Mouse (Mus musculus) retina, embryonic 14.5 days (tissue): ENCODE results near the gene Gm49345.
"Not testable (repeated sequence)": the region's sequence is repeated elsewhere in the genome, so short reads cannot be mapped to it uniquely, and the experiment has no call there.

Source experiments
- DNase-seq: peaks from one replicate; pipeline ENCODE4 v3.0.0-alpha.2; 2015; ENCODE audit warnings: low spot score

Gene Gm49345

DNA sequence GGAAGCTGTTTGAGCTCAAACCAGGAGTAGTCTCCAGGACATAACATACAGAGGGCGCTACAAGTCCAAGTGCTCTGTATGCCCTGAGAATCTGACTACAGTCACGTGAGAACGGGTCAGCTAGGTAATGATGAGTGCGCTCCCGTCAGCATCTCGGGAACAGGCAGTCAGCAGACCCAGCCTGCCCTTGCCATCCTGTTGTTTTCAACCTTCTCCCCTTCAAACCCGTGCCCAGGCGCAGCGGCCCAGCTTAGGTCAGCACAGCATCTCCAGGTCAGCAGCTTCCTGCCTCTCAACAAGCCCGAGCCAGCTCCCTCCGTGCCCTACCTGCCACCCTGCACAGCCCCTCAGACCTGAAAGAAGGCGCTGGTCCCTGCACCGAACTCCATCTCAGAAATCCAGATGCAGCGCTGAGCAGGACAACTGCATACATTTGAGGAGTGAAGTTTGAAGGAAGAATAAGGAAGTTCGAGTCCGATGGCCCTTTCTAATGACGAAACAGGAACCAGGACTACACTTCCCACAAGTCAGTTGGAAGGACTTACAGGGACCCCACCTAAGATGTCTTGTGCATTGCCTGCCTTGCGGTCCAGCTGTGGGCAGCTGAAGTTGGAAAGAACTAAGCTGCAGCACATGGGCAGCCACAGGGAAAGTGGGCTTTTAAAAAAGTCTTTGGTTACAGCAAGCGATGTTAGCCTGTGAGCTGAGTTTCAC lies at the start of gene Gm49345, which contains the start of gene Zfp729a:
TSS of gene Gm49345 (minus strand) at position 476 of the 714 bp plus-strand sequence.
TSS of gene Zfp729a (minus strand) at position 498 of the 714 bp plus-strand sequence.
- DNase-seq = peak; percentile 92

DNA sequence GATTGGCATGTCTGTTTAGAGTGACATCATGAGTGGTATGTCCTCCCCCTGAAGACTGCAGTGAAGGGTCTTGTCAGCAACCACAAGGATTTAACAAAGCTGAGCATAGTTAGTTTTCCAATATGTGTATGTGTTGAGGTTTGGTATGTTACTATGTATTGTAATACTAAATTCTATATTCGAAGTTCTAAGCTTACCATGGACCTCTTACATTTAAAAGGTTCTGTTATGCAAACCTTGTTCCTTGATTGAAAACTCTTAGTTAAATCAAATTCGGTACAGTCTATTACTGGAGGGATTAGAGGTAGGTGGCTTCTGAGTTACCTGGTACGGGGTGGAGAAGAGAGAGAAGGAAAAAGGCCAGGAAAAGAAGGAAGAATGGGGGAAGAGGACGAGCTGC lies 49.4 kb upstream of the Gm49345 start, which contains the start of gene Zfp738:
TSS of gene Zfp738 (minus strand) at position 101 of the 400 bp plus-strand sequence.
- DNase-seq = no peak

DNA sequence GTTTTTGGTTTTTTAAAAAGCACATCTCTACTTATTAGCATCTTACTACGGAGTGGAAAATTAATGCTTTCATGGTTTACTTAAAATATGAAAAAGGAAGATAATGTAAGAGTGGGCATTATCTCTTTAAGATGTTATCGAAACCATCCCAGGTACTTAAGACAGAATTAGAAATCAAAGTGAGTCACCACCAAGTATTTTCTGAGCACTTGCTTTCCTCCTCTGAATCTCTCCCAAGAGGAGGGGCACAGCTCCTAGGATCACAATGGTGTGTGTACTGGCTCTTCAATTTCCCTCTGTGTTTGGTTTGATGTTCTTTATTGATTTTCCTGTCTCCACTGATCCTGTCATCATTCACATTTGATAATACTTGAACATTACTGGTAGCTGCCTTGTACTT lies 46.3 kb upstream of the Gm49345 start:
- DNase-seq = not testable (repeated sequence)

DNA sequence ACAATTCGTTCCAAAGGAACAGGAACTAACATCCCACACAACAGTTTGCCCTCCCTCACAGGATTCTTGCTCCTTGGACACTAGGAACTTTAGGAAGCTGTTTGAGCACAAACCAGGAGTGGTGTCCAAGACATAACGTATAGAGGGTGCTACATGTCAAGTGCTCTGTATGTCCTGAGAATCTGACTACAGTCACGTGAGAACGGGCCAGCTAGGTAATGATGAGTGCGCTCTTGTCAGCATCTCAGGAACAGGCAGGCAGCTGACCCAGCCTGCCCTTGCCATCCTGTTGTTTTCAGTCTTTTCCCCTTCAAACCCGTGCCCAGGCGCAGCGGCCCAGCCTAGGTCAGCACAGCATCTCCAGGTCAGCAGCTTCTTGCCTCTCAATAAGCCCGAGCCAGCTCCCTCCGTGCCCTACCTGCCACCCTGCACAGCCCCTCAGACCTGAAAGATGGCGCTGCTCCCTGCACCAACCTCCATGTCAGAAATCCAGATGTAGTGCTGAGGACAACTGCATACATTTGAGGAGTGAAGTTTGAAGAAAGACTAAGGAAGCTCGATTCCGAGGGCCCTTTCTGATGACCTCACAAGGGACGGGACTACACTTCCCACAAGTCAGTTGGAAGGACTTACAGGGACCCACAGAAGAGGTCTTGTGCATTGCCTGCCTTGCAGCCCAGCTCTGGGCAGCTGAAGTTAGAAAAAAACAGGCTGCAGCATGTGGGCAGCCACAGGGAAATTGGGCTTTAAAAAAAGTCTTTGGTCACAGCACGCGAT lies 45.6 kb upstream of the Gm49345 start:
- peak; percentile 88 for DNase-seq

DNA sequence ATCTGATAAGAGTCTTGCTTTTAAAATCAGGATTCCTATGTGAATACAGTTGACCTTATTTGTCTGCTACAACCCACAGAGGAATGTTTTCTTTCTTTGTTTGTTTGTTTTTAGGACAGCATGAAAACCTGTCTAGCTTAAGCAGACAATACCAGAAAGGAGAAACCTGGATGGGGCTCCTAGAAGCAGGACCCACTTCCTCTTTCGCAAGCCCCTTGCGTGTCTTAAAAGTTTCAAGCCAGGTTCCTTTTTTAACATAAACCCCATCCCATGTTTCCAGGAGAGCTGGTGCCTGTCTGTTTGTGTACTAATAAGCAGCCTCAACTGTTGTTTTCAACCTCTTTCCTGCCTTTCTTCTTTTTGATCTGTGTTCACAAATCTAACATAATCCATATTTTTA lies 37.3 kb upstream of the Gm49345 start:
- DNase-seq = no peak

DNA sequence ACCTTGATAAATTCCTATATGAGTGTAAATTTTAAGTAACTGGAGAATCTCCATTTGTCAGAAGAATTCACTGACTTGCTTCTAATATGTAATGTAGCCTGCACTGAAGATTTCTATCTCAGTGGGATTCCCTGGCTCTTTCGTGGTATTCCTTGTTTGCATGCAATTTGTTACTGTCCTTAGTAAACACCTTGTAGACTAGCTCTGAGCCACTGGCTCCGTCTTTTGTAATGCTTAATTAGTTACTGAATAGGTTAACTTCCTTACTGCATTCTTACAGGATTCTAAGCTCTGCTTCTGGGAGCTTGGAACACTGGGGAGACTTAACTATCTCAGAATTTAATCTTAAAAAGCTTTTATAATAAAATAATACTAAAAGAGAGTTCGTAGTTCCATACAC lies 14.9 kb upstream of the Gm49345 start:
- DNase-seq = no peak

DNA sequence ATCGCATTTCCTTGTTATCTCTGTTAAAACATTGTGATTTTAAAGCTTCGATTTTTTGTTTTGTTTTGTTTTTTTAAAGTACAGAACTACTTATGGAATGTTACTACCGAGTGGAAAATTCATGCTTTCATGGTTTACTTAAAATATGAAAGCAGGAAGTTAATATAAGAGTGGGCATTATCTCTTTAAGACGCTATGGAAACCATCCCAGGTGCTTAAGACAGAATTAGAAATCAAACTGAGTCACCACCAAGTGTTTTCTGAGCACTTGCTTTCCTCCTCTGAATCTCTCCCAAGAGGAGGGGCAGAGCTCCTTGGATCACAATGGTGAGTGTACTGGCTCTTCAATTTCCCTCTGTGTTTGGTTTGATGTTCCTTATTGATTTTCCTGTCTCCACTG lies 27.5 kb downstream of the Gm49345 start:
- DNase-seq = peak; percentile 16

DNA sequence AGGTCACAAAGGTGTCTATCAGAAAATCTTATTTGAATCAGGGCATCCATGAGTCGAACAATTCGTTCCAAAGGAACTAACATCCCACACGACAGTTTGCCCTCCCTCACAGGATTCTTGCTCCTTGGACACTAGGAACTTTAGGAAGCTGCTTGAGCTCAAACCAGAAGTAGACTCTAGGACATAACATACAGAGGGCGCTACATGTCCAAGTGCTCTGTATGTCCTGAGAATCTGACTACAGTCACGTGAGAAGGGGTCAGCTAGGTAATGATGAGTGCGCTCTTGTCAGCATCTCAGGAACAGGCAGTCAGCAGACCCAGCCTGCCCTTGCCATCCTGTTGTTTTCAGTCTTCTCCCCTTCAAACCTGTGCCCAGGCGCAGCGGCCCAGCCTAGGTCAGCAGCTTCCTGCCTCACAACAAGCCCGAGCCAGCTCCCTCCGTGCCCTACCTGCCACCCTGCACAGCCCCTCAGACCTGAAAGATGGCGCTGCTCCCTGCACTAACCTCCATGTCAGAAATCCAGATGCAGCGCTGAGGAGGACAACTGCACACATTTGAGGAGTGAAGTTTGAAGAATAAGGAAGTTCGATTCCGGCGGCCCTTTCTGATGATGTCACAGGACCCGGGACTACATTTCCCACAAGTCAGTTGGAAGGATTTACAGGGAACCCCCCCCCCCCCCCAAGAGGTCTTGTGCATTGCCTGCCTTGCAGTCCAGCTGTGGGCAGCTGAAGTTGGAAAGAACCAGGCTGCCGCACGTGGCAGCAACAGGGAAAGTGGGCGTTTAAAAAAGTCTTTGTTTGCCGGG lies 28.3 kb downstream of the Gm49345 start, which contains the start of gene Zfp729b:
TSS of gene Zfp729b (minus strand) at position 642 of the 811 bp plus-strand sequence.
- DNase-seq = peak; percentile 88

DNA sequence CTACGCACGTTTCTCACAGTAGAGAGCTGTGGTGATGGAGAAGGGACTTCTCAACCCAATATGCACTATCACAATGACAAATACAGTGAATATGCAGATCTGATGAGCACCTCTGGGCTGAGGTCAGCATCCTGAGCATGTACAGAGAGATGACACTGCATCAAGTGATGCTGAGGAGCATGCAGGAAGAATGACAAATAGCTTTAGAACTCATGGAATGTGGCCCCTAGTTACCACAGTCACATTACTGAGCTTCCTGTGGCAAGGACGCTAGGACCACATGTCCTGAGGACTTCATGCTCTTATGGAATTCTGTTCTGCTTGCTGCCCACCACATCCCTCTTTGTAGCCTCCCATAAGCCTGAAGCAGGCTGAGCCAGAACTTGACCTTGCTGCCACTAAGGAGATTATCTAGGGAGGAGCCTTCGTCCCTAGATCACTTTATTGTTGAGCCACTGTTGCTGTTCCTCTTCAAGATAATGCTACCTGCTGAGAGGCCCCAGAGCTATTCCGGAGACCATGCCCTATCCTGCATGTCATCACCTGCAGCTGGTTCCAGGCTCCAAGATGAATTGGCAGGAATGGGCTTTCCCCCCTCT lies 64.9 kb downstream of the Gm49345 start:
- no peak for DNase-seq

DNA sequence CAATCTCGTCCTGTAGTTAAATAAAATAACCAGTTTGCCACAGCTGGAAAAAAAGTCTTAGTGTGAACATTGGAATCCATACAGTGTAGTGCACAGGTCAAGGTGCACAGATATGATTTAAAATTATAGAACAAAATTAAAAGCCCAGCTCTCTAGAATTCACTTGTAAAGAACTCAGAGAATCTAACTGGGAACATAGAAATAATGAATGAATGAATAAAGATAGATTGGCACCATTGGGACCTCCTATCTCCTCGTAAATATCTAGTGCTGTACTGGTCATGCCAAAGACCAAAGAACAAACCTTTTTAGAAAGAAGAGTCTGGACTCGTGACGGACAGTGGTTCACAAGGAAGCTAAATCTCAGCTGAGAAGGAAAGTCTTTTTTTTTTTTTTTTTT lies 83.8 kb downstream of the Gm49345 start, which contains the start of gene Zfp748:
TSS of gene Zfp748 (minus strand) at position 101 of the 400 bp plus-strand sequence.
- no peak for DNase-seq

DNA sequence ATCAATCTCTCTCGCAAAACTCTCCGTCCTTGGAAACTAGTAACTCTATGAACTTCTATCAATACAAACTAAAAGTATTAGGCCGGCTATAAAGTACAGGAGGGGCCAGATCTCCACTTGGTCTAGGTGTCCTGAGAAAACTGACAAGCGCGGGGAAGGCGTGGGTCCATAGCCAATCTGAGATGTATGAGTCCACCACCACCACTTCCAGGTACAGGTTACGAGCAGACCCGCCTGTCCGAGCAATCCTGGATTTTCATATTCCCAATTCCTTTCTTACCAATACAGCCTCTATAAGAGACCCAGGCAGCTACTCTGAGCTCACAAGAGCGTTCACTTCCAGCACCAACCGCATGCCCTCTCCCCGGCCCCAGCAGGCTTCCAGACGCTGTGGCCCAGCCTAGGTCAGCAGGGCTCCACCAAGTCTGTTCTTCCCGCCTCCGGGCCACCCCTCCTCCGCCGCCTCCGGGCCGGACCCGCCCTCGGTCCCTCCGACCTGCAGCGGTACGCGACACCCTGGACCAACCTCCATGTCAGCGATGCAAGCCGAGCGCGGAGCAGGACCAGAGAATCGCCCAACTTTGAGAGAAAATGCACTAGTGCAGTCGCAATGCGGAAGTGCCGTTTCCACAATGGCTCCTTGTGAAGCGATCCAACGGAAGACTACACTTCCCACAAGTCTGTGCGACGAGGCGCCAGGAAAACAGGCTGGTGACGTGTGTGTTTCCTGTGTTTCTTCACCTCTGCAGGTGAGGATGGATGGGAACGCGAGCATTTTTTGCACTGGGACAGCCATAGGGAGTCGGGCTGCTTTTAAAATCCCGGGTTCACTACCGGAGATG lies 84.8 kb downstream of the Gm49345 start:
- peak; percentile 89 for DNase-seq

DNA sequence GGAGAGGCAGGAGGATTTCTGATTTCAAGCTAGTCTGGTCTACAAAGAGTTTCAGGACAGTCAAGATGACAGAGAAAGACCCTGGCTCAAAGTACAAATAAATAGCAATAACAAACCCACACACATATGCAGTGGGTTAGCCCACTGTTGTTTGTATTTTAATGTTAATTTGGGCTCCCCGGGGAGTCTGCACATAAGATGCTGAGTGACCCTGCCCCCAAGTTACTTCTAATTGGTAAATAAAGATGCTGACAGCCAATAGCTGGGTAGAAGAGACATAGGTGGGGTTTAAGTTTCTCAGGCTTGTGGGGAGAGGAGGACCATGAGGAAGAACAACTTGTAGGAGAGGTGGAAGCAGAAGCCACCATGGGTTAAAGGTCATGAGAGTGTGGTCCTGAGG lies 91.6 kb downstream of the Gm49345 start:
- no peak for DNase-seq
